Mouse (Mus musculus): Measurements from ENCODE around the gene Vipas39.

- no peak for TF ChIP-seq CTCF (conservative IDR thresholded peaks at IDR 0.05; ENCODE audit: low read length)
- TF ChIP-seq POU5F1 (IDR thresholded peaks at IDR 0.05; ENCODE audit: borderline replicate concordance, low read length) = no peak
These were observed 18.2 kb upstream of the Vipas39 start for GRCm38 (mm10) chr12:87284268-87284667.
